Mouse (Mus musculus): ENCODE measurements around the gene Prkcb.

Prkcb gene

DNA sequence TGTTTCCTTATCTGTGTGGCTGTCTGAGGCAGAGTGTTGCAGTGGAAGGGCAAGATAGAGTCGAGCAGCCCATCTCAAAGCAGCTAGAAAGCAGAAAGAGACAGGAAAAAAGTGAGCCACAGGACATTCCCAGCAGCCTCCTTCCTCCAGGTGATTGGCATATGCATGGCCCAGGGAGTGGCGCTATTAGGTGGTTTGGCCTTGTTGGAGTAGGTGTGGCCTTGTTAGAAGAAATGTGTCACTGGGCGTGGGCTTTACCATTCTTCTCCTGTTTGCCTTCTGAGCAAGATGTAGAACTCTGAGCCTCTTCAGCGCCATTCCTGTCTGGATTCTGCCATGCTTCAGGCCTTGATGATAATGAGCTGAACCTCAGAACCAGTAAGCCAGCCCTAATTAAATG is 325.3 kb downstream of the Prkcb start:
- DNase-seq, result no peak

DNA sequence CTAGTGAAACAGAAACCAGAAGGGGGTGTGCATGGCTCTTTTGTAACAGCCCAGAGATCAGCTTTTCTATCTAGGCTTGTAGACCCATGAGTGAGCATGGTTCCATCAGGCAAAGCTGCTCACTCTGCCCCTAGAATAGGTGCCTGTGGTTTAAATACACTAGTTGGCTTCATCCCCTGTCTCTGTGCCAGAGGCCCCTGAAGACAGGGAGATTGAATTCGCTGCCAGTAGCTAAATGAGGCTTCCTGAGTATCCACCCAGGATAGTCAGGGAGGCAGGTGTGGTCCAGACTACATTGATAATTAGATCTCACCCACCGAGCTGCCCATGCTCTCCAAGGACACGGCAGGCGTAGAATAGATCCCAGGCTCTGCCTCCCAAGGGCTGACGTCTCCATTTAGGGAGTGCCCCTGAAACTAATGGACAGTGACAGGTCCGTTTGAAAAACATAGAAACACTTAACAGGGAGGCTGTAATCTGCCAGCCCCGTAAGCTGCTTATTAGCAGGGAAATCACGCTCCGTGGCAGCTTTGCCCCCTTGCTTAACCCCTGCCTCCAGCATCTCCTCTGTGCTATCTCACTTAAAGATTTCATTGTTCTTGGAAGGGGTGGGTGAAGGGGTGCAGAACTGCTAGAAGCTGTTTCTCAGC is 333.7 kb downstream of the Prkcb start:
- DNase-seq, result peak; percentile 37

DNA sequence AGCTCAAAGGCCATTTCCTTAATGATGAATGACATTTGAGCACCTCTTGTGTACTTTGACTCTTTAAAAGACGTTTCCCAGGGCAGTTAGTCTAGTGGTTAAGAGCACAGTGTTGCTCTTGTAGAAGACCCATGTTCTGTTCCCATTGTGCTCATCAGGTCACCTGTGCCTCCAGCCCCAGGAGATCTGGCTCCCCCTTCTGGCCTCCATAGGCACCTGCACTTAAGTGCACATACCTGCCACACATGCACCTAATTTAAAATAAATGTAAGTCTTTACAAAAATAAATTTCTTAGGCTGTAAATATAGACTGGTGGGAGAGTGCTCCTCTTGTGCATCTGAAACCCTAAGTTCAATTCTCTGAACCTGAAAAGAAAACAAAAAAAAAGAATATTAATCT is 335.2 kb downstream of the Prkcb start:
- no peak for DNase-seq

DNA sequence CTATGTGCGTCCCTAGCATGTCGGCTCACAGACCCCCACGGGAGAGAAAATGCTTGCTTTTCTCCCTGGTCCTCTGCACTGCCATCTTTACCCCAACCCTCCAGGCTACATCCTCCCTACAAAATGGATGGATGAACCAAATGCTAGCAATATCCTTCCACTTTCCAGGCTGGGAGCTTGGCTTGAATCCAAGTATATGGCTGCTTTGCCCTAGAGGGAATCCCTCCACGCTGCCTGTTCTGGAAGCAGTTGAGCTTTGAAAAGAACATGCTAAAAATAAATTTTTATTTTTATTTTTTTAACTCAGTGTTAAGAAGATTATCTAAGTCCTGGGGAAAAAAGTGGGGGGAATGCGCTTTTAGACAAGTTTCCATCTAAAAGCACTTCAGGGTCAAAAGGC is 339.5 kb downstream of the Prkcb start:
- no peak for DNase-seq

DNA sequence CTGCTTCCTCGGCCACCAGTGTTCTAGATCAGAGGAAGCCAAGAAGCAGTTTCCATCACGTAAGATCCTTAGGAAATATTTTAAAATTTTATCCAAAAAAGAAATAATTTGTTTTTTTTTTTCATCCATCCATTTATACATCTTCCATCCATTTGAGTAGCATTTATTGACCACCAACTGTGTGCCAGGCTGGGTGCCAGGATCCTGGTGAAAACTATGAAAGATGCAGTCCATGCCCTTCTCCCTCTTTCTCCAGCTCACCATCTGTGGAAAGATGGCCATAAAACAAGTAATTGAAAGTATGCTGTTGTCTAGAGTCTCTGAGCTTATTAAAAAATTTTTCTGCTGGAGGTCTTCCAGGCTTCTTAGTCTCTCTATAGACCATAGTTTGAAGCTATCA is 341.8 kb downstream of the Prkcb start:
- DNase-seq, result peak; percentile 39

DNA sequence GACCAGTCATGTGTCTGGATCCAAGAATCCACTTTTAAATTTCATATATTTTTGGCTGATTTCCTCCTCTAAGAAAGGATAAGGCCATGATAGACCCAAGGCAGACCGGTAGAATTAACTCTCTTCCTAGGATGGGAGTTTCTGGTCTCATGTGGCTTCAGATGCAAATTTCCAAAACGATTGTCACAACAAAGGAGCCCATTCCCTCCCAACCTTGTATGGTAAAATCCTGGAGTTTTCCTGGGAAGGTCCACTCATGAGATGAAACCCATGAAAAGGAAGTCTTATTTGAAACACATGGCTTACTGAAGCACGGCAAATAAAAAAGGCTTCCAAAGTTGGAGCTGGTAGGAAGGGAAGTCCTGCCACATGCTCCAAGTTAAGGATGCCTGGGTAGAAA is 342.6 kb downstream of the Prkcb start:
- no peak for DNase-seq

DNA sequence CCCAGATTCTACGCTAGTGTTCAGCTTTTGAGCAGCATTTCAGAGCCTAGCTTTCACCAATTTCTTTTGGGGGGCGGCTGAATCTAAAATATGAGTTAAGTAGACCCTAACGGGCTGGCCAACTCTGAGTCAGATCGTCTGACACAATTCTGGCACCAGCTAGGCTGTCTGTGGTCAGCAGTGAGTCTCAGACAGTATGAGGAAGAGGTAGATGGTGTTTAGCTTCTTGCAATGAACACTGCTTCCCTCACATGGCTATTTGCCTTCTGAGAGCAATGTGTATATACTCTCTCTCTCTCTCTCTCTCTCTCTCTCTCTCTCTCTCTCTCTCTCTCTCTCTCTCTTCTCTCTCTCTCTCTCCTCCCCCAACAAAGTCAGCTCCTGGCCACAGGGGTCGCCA is 344.4 kb downstream of the Prkcb start:
- DNase-seq, result no peak

DNA sequence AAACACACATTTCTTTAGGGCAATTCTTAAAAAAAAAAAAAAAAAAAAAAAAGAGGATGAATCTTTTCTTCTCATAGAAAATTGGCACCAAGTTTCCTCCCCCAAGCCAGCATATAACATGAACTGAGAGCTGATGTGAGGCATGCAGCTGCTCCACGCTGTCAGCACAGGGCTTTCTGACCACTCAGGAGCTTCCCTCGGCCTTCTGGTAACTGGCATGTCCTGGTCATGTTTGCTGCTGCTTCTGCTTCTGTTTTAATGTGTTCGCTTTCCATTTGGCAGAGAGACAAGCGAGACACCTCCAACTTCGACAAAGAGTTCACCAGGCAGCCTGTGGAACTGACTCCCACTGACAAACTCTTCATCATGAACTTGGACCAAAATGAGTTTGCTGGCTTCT is 344.9 kb downstream of the Prkcb start:
- no peak for DNase-seq

DNA sequence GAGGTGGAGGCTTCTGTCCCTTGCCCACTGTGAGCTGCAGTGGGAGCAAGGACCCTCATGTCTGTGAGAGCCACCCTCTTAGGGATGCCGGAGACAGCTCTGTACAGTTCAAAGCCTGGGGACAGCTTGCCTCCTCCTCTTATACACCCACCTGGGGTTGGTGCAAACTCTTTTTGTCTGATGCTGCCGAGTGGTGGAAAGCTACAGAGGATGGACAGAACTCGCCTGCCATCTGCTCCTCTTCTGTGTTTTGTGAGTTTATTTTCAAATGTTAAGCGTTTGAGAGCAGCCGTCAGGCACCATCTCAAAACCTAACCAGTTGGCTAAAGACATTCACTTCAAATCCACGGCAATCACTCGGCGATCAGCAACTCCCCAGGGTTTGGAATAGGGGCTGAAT is 355.1 kb downstream of the Prkcb start:
- DNase-seq, result no peak

DNA sequence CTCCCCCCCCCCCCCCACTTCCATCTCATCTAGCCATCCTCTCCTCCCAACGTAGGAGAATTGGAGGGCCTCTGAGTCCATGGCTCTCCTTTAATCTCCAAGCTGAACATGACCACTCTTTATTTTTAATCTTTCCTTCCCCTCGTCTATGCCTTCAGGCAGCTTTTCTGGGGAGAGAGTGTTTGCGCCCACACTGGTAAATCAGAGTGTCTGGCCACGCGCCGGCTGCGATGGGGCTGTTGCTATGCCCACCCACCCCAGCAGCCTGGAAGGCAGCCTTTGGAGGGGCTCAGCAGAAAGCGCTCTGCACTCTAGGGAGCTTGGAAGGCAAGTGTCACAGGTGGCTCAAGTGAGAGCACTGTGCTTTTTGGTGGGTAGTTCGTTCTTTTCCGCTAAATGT is 360.8 kb downstream of the Prkcb start:
- no peak for DNase-seq

DNA sequence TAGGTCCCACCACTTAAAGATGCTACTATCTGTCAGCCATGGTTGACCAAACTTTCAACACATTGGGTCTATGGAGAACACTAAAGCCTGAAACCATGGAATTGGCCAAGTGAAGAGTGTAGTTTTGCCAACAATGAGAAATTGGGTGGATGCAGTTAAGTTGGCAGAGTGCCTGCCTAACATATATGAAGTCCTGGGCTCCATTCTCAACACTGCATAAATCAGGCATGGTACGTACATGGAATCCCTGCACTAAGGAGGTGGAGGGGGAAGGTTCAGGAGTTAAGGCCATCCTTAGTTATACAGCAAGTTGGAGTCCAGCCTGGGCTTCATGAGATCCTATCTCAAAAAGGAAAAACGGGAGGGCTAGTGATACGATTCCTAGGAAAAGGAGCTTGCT is 364.0 kb downstream of the Prkcb start:
- DNase-seq, result no peak

DNA sequence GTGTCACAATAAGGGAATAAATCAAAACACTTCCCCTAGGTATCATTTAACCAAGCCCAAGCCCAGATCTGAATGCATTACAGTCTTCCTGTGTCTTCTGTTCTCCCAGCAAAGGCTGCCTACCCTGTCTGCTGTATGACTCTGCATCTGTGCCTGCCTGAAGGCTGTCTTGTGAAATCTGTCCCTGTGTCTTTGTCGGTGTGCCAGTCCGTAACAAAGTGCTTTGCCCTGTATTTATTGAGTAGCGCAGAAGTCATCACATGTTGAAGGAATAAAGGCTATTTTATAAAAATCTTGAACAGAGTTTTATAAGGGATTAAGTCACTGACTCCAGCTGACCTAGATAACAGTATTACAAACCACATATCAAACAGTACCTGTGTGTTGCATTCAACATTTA is 368.1 kb downstream of the Prkcb start:
- no peak for DNase-seq

DNA sequence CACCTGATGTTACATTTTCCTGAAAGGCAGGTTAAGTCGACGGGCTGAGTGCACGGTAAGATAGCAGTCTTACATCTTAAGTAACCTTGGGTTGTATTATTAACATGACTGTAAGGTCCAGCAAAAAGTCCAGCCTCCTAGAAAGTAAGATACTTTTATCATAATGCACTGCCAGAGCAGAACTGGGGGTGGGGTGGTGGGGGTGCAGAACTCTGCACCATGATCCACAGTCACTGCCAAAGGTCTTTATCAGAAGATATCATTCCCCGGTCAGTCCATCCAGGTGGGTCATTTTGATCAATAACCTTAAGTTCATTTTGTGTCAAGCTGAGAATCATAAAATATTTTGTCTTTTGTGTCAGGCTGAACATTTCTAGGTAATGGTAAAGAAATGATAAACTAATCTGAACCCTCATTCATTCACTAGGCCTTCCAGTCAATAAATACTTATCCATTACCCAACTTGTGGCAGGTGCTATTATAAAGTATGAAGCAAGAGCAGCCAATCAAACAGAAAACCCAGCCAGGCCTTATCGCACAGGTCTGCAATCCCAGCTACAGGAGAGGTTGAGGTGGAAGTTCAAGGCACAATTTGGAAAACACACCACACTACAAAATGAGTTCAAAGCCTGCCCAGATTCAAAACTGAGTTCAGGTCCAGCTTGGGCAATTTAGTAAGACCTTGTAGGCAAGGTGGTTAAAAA is 369.0 kb downstream of the Prkcb start:
- DNase-seq, result no peak

DNA sequence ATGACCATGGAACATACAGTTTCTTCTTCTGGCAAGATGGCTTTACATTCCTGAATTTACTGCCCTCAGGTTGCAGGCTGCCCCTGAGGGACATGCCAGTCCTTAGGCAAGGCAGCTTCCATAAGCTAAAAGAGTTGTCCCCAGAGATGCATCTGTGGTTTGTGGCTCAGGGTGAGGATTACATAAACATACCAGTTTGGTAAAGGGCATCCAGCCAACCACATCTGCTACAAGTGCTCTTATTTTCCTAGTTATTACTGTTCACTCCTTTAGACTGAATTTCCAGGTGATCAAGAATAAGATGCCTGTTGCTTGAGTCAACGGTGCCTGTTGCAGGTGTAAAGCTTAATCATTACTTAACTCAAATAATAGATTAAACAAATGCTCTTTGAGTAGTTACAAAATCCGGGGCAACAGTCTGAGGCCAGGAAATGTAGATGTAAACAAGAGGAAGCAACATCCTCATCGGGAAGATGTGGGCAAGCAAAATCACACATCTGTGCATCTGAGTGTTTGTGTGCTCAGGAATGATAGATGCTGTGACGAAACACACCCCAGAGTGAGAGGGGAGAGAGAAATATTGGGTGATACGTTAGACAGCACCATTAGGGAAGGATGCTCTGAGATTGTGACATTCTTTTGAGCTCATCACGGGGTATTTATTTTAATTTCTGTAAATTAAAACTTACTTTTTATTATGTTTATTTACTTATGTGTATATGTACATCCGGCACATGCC is 376.9 kb downstream of the Prkcb start:
- no peak for DNase-seq

DNA sequence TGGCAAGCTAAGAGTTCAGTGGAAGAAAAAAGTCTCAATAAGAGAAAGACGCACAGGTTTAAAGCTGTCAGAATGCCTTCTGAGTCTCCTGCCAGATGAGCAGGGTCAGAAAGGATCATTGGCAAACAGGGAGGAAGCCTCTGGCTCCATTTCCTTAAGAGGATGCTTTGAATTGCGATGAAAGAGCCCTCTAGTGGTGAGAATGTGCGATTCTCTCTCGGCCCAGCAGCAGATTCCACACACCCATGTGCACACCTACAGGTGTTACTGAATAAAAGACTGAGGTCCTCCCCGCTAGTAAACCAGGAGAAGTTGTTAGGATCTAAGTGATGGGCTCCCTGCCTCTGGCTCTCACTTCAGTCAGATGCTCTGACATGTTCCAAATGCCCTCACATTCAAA is 379.4 kb downstream of the Prkcb start:
- DNase-seq, result peak; percentile 36

DNA sequence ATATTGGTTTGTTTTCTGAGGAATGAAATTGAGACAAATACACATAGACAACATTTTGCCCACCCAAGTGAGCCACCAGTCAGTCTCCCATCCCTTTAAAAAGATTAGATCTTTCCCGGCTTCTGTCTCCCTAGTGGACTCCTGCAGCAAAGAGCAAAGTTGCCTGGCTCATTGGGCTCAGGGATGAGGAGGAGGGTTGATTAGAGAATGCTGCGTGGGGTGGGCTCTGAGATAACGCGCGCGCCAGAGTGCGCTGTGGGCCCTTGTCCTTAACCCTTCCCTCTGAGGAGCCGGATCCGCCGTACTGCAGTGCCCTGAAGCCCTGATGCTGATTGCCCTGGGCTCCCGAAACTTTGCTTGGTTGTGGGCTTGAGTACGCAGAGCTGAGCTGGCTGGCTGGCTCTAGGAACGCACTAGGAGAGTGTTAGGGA is 381.9 kb downstream of the Prkcb start, which contains the start of gene Cacng3:
Gene Cacng3 (plus strand): TSS at position 51 of the 431 bp plus-strand sequence.
- DNase-seq, result no peak

DNA sequence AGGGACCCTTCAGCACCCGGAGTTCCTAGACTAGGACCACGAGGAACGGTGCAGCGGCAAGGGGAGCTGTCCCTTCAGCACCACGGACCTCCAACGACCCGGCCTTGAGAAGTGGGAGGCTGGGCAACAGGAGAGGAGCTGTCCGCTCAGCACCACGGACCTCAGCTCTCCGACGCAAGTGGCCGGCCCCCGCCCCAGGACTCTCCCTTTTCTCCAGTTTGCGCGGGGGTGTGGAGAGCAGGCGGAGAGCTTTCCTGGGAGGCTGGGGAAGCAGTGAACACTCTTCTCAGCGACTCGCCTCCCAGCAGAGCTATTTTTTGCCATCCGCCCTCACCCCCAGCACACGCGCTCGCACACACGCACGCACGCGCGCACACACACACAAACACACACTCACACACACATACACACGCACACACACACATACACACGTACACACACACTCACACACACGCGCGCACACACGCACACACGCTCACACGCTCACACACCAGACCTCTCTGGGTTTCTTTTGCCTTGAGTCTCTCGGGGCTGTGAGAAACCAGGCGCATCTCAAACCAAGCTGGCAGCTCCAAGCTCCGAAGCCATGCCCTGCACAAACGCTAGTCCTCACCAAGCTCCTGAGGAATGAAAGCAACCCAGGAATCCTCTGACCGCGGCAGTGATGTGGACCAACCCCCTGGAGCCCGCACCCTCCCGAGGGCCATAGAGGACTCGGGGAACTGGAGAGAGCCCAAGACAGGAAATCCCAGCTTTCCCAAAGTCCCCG is 382.5 kb downstream of the Prkcb start:
- peak; percentile 12 for DNase-seq

DNA sequence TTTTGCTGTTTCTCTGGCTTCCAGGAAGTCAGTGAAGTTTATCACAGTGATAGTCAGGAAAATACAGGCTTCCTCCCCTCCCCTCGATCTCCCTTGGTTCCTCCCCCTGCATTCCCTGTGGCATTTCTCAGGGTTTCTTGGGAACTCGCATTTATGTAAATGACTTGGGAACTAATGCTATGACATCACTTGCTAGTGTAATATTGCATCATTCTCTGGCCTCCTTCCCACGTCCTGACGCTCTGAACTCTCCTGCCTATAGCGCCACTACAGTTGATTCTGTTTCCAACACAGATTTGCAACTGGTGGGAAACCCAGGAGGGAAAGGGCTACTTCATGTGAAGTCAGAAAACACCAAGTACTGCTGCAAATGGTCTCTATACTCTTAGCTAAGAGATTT is 384.4 kb downstream of the Prkcb start:
- DNase-seq, result no peak

DNA sequence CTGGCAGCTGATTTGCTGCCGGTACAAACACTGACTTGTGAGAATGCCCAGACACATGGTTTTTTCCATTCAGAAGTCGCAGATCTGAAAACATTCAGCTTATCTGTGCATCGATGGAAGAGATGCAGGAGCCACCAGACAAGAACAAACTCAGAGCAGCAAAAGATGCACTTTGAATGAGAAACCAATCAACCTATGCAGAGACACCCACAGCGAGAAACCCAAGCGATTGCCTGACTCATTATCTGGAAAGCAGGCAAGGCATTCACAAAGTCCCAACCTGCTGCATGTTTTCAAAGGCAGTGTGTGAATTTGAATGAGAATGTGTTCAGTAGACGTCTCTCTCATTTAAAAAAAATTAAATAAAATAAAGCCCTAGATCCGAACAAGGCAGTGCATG is 386.7 kb downstream of the Prkcb start:
- no peak for DNase-seq
